Mouse (Mus musculus): ENCODE results near the gene Mcoln1.

The Mcoln1 gene

DNA sequence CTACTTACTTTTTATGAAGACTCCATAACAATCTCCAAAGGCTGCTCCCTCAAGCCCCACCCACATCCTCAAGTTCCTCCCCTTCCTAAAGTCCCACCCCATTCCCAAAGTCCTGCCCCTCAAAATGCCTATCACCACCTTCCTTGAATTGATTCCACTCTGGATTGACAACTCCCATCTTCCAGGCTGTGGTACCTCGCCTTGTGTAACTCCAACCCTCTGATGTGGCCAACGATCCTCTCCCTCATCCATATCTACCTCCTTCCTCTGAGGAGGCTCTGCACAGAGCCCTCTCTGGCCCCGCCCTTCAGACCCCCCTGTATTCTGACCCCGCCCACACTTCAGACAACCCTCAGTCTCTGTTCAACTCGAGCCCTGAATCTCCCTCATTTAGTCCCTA lies 15.1 kb upstream of the Mcoln1 start:
- TF ChIP-seq GATA4 (IDR thresholded peaks at IDR 0.05; ENCODE audit: insufficient replicate concordance, low read length): no peak

DNA sequence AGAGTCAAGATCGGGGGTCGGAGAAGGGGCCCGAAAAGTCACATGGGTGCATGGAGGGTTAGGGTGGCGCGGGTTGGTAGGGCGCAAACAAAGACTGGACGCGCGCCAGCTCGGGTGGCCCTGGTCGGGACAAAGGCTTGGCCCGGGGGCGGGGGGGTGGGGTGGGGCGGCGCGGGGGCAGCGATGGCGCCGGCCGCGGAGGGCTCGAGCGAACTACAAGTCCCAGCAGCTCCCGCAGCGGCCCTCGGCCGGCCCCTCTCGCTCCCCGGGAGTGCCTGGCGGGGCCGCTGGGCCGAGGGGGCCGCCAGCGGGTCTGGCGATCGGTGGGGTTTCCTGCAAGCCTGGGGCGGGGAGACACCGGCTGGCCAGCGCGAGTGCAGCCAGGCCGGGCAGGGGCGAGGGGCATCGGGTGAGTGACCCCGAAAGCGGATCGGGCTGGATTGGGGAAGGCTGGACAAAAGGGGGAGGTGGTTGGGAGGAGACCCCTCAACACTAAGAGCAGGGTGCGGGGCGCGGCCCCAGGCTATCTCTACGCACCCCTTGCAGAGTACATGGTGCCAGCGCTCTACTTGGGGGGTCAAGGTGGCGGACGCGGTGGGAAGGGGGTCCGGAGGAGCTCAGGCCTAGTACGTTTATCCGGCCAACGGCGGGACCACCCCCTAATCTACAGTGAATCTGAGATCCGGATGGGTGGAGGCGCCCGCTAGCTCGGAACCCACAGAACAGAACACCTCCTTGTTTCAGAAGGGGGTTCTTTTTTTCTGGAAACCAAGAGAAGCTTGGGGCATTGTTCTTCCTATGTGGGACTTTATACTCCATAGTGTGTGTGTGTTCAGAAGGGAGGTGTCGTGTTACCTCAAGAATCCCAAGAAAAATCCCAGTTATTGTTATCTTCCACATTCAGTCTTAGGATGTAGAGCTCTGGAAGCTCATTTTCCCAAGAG lies 7.1 kb upstream of the Mcoln1 start, which contains the start of gene Zfp358:
Gene Zfp358, plus strand, starts transcription at position 238 of the 944 bp plus-strand sequence.
- no peak for TF ChIP-seq GATA4 (IDR thresholded peaks at IDR 0.05; ENCODE audit: insufficient replicate concordance, low read length)

DNA sequence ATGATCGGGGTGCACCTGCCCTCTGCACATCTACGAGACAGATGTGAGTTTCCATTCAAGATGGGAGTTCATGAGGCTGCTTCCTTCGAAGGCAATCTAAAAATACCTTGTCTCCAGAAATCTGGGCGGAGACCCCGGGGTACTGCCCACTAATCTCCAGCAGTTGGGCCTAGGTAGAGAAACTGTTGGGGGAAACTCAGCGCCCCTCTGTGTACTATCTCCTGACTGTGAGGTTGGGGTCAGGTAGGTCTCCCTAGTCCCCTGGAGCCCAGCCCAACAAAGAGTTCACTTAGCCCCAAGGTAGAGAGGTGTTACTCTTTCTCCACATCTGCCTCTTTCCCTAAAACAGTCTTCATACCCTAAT lies 6.4 kb upstream of the Mcoln1 start:
- no peak for TF ChIP-seq GATA4 (IDR thresholded peaks at IDR 0.05; ENCODE audit: insufficient replicate concordance, low read length)

DNA sequence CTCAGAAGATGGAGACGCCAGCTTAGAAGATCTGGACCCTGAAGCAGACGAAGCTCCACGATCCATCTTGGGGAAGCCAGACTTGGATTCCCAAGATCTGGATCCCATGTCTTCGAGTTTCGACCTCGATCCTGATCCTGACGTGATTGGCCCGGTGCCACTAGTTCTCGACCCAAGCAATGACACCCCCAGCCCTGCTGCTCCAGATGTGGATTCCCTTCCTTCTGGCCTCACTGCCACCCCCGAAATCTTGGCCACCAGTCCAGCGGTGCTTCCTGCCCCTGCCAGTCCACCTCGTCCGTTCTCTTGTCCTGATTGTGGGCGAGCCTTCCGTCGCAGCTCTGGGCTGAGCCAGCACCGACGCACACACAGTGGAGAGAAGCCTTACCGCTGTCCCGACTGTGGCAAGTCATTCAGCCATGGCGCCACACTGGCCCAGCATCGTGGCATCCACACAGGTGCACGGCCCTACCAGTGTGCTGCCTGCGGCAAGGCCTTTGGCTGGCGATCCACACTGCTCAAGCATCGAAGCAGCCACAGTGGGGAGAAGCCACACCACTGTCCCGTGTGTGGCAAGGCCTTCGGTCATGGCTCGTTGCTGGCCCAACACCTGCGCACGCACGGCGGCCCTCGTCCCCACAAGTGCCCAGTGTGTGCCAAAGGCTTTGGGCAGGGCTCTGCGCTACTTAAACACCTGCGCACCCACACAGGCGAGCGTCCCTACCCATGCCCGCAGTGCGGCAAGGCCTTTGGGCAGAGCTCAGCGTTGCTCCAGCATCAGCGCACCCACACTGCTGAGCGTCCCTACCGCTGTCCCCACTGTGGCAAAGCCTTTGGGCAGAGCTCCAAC lies 4.5 kb upstream of the Mcoln1 start:
- no peak for TF ChIP-seq GATA4 (IDR thresholded peaks at IDR 0.05; ENCODE audit: insufficient replicate concordance, low read length)

DNA sequence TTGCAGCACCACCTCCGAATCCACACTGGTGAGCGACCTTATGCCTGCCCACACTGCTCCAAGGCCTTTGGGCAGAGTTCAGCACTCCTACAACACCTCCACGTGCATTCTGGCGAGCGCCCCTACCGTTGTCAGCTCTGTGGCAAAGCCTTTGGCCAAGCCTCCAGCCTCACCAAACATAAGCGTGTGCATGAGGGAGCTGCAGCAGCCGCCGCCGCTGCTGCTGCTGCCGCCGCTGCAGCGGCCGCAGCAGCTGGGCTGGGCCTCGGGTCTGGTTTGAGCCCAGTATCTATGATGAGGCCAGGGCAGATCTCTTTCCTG lies 3.9 kb upstream of the Mcoln1 start:
- no peak for TF ChIP-seq GATA4 (IDR thresholded peaks at IDR 0.05; ENCODE audit: insufficient replicate concordance, low read length)

DNA sequence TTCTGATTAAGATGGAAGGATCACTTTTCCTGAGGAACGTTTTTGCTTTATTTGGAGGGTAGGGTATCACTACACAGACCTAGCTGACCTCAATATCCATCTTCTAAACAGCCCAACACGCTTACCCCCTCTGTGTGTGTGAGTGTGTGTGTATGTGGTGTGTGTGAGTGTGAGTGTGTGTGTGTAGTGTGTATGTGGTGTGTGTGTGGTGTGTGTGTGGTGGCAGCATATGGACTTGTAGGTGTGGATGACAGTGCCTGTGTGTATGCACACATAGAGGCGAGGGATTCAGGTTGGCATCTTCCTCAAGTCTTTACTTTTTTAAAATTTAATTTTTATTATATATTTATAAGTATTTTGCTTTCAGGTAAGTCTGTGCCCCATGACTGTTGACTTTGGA lies 1.7 kb upstream of the Mcoln1 start:
- no peak for TF ChIP-seq GATA4 (IDR thresholded peaks at IDR 0.05; ENCODE audit: insufficient replicate concordance, low read length)

DNA sequence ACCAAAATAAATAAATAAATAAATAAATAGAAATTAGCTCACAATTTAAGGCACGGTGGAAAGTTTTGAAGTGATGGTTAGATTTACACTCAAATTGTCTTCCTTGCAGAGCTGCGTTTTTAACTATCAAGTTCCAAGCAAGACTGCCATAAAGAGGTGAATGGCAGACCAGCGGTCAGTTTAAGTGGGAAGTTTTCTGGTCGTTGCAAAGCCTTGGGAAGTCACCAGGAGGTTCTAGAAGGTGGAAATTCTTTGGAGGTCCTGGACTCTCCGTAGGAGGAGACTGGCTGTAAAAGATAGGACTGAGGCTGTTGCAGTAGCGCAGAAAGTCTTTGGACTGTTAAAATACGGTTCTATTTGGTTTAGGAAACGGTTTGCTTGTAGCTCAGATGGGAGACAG lies 506 bp upstream of the Mcoln1 start:
- no peak for TF ChIP-seq GATA4 (IDR thresholded peaks at IDR 0.05; ENCODE audit: insufficient replicate concordance, low read length)

DNA sequence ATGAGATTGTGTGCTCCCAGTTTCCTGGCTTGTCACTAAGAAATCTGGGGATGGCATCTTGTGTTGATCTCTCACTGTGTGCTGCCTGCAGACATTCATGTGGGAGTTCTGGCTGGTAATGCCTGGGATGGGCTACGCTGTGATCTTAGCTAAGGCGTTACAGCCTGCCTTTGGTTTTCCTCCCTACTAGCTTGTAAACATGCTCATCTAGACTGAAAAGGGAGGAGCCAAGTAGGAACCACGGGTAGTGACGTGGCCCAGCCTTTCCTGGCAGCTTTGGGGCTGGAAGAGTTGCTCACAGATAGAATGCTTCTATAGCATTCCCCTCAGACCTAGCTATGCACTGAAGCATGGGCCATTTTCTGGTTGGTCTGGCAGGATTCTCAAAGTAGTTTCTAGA lies 2.0 kb downstream of the Mcoln1 start:
- TF ChIP-seq GATA4 (IDR thresholded peaks at IDR 0.05; ENCODE audit: insufficient replicate concordance, low read length): no peak

DNA sequence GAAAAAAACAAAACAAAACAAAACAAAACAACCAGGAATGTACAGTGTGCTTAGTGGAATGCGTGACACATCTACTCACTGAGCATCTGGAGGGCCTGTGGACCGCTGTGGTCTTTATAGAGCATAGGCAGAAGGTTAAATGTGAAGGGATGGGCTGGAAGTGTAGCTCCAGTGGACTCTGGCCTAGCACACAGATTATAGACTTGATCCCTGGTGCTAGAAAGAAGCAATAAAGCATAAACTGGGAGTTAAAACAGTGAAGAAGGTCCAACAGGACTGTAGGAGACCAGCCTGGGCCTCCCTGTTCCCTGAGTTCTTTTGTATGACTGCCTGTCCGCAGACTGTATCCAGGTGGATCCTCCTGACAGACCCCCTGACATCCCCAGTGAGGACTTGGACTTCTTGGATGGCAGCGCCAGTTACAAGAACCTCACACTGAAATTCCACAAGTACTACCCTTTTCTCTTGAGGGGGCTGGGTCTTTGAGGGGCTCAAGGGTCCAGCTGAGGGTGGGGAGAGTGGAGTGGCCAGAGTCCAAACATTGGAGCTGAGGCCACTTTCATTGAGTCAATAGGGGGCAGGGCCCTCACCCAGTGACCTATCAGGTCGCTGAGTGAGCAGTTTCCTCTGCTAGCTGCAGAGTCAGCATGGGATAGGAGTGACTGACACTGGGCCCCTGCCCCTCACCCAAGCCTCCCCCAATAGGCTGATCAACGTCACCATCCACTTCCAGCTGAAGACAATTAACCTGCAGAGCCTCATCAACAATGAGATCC lies 7.9 kb downstream of the Mcoln1 start:
- no peak for TF ChIP-seq GATA4 (IDR thresholded peaks at IDR 0.05; ENCODE audit: insufficient replicate concordance, low read length)

DNA sequence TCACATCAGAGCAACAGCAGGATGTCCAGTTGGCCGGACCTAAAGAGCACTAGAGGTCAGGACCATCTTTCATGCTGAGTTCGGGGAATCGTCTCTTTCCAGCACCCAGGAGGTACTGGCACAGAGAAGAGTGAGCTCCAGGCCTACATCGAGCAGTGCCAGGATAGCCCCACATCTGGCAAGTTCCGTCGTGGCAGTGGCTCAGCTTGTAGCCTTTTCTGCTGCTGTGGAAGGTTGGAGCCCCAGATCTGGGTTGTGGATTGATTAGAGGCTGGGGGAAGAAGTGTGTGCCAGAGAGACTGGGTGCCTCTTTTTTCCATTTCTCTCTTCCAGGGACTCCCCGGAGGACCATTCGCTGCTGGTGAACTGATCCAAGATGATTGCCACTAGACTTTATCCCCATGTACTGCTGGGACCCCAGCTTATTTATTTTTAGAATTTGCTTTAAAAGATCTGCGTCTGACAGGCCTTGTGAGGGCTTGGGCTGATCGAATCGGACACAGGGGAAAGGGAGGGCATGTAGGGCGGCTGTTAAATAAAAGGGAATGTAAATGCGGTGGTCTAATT lies 14.5 kb downstream of the Mcoln1 start:
- no peak for TF ChIP-seq GATA4 (IDR thresholded peaks at IDR 0.05; ENCODE audit: insufficient replicate concordance, low read length)

DNA sequence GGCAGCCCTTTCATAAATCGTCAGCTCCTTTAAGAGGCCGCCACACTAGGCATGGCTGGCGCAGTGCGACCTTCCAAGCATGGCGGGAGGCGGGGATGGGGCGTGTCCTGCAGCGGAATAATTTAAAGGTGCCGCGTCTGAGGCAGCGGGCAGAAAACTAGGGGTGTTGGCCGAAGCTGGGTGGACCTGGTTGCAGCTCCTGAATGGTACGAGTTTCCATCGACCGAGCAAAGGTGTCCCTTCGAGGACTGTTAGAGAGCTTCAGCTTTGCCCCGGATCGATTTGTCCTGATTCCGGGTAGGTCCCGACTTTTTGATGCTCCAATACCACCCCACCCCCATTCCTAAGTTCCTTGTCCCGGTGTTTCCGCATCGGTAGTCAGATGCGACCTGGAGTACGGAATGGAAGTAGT lies 15.0 kb downstream of the Mcoln1 start, which contains the start of gene Pnpla6:
Gene Pnpla6, plus strand, starts transcription at position 125 of the 412 bp plus-strand sequence.
- TF ChIP-seq GATA4 (IDR thresholded peaks at IDR 0.05; ENCODE audit: insufficient replicate concordance, low read length): no peak

DNA sequence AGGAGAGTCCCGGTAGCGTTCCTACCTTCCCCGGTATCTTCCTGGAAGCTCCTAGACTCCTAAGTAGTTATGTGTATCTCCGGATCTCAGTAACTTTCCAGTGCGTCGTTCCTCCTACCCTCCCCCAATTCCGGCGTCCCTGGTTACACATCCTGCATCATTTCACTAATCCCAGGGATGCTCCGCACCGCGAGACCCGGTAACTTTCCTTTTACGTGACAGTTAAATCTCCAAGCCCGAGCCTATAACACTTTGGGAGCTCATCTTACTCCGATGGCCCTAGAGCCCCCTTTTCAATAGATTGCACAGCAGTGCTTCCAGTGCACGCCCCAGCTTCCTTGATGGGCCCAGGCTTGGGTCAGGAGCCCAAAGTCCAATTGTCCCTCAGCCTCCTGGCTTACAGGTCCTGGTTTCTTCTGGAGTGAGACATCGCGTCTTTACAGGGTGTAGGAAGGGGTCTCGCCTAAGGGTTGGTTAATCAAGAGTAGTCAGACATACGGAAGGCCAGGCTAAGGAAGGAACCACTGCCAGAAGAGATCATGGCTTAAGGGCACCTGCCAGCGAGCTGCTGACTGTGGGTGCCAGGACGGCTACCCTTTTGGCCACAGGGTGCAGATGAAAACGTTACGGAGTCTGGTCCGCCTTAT lies 15.6 kb downstream of the Mcoln1 start:
- TF ChIP-seq GATA4 (IDR thresholded peaks at IDR 0.05; ENCODE audit: insufficient replicate concordance, low read length): no peak

DNA sequence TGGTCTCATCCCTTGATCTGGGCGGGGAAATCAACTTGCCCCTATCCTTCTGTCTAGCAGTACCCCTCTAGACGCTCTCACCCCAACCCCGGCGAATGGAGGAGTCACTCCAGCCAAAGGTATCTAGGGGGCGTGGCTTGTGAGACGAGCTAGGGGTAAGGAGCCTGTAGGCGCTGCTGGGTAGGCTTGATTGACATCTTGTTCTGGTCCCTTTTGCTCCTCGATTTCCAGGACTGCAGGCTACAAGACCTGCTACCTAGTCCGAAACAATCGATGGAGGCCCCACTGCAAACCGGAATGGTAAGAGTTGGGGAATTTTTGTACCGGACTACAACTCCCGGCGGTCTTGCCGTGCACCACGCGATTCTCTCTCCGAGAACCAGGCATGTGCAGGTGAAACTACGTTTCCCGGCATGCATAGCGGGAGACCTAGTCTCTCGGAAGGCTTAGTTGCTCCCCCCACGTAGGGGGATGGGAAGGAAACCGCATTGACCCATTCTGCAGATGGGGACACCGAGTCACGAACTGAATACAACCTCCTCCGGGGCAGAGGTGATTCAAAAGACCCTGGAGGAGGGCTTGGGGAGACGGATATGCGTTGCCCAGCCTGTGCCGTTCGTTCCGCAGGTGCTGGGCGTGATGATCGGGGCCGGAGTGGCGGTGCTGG lies 16.3 kb downstream of the Mcoln1 start:
- no peak for TF ChIP-seq GATA4 (IDR thresholded peaks at IDR 0.05; ENCODE audit: insufficient replicate concordance, low read length)

DNA sequence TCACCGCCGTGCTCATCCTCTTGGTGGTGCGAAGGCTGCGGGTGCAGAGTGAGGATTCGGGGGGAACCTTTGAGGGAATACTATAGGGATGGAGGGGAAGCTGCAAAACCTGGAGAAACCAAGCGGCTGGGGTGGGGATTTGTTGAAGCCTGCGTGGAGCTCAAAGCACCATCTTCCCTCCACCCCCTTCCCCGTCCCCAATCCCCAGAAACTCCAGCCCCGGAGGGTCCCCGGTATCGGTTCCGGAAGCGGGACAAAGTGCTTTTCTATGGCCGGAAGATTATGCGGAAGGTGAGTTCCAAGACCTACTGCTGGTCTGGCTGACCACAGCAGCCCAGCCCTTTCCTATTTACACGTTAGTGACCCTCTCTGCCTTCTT lies 16.8 kb downstream of the Mcoln1 start:
- no peak for TF ChIP-seq GATA4 (IDR thresholded peaks at IDR 0.05; ENCODE audit: insufficient replicate concordance, low read length)
